Mouse (Mus musculus): ENCODE data around the gene Fbxo48. TPM values are rescaled to one million over a fixed set of nuclear protein-coding genes. Genes with fewer than 3 reads are reported as not detected.

The Fbxo48 gene
- polyA plus RNA-seq, 1 experiment from 2014 or later: 1.4 TPM

DNA sequence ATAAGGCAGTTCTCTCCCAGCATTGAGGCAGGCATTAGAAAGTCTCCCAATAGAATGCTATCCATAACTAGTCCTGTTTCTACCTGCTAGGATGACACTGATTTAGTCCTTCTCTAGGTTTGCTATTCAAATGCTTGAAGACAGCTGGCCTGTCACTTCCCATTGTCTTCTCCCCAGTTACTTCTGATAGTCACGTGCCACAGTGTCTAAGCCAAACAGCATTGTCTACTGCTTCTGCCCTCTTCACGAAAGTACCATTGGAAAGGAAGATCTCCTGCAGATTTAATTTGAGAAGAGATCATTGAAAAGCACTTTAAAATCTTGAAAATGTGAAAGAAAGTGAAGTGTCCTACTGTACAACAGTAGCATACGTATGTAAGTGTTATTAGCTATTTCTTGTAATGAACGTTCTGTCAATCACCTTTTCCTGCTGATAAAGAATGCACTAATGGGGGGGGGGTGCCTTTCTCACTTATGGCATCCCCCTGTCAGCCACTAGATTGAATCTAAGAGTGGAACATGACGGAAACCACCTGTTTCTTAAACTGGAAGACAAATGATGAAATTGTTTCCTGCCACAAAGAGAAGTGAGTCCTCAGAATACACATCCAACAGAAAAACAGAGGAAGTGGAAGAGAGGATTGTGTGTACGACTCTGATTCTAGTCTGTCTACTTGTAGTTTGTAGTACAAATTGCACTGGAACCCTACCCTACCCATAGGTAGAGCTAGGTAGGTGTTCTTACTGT lies 5.1 kb downstream of the Fbxo48 start:
- Histone ChIP-seq H3K9me3 (ENCODE audit: control insufficient read depth, low read length) (no peaks in the 10 kb centered on the region), H3K4me3 (ENCODE audit: low read depth, low read length) (no peak overlapping the region), H3K27ac (replicated peaks; ENCODE audit: low read depth, low read length) (no peak overlapping the region), H3K36me3 (ENCODE audit: control insufficient read depth, insufficient read depth, low read length) (no peaks in the 10 kb centered on the region), H3K4me2 (ENCODE audit: low read depth, low read length) (no peak overlapping the region), H3K4me1 (ENCODE audit: control insufficient read depth, insufficient read depth, low read length) (no peaks in the 10 kb centered on the region), H3K9ac (ENCODE audit: low read depth, low read length) (no peak overlapping the region), H3K27me3 (replicated peaks; ENCODE audit: control insufficient read depth, insufficient read depth, low read length) (no peaks in the 10 kb centered on the region)
- no peak for DNase-seq (ENCODE audit: low spot score)
- WGBS: 89% methylated on average over 6 of the region's 6 CpGs
- no peak for ATAC-seq (ENCODE audit: low read depth)

DNA sequence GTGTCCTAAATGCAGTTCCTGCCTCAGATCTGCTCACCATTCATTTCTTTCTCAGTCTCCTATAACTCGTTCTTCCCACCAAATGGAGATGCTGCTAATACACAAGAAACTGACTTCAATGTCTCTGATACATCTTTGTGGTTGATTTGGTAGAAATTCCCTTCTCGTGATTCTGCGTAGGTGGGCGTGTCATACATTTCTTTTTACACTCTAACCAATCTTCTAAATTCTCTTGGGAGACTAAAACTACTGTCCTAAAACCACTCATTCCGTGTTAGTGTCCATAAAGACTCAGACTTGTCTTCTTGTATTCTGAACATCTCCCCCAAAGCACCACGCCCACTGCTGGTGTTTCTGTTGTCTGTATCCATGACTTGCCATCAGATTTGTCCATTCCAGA lies 5.9 kb downstream of the Fbxo48 start:
- Histone ChIP-seq H3K4me3 (ENCODE audit: low read depth, low read length) (no peak overlapping the region), H3K4me1 (ENCODE audit: control insufficient read depth, insufficient read depth, low read length) (no peaks in the 10 kb centered on the region), H3K9ac (ENCODE audit: low read depth, low read length) (no peak overlapping the region), H3K27ac (replicated peaks; ENCODE audit: low read depth, low read length) (no peak overlapping the region), H3K4me2 (ENCODE audit: low read depth, low read length) (no peak overlapping the region), H3K36me3 (ENCODE audit: control insufficient read depth, insufficient read depth, low read length) (no peaks in the 10 kb centered on the region), H3K27me3 (replicated peaks; ENCODE audit: control insufficient read depth, insufficient read depth, low read length) (no peaks in the 10 kb centered on the region), H3K9me3 (ENCODE audit: control insufficient read depth, low read length) (no peaks in the 10 kb centered on the region)
- no peak for DNase-seq (ENCODE audit: low spot score)
- ATAC-seq (ENCODE audit: low read depth): no peak
- 85% methylated on average over 6 of the region's 6 CpGs for WGBS

DNA sequence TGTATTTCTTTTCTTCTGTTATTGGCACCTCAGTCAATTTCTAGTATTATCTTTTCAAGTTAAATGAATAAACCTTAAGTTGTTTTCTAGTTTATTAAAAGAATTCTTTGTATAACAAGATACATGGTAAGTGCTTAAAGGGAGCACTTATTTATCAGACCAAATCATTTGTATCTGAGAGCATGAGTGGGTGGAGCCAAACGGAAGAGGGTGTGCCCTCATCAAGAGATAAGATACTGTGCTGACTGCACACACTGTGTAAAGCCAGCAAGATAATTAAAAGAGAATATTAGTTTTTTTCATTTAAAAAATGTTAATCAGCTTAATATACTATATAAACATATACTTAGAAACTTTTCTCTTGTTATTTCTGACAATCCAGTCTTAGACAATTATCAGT lies 7.3 kb downstream of the Fbxo48 start:
- WGBS: 91% methylated on average over 1 of the region's 1 CpGs
- no peak for DNase-seq (ENCODE audit: low spot score)

DNA sequence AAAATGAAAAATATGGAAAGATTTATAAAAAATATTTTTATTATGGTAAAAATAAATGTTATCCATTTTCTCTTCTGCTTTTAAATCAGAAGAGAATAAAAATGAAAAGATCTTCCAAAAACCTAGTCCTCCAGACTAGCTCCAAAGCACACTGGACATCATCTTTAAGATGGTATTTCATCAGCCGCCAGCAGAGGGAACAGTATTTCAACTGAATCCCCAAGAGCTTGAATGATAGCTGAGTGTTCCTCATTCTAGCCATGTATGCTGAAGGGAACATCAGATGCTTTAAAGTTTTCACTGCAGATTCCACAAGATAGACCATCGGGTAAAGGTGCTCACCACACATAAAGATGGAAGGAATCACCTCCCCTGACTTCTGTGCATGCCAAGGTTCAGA lies 16.6 kb downstream of the Fbxo48 start:
- Histone ChIP-seq H3K27me3 (replicated peaks; ENCODE audit: control insufficient read depth, insufficient read depth, low read length) (no peaks in the 10 kb centered on the region), H3K36me3 (ENCODE audit: control insufficient read depth, insufficient read depth, low read length) (no peaks in the 10 kb centered on the region), H3K9me3 (ENCODE audit: control insufficient read depth, low read length) (no peaks in the 10 kb centered on the region), H3K4me2 (ENCODE audit: low read depth, low read length) (no peak overlapping the region), H3K27ac (replicated peaks; ENCODE audit: low read depth, low read length) (no peak overlapping the region), H3K4me1 (ENCODE audit: control insufficient read depth, insufficient read depth, low read length) (no peaks in the 10 kb centered on the region), H3K4me3 (ENCODE audit: low read depth, low read length) (no peak overlapping the region), H3K9ac (ENCODE audit: low read depth, low read length) (no peak overlapping the region)
- WGBS: 31% methylated on average over 2 of the region's 2 CpGs
- DNase-seq (ENCODE audit: low spot score): peak; percentile 41
- no peak for ATAC-seq (ENCODE audit: low read depth)

More for the DNA sequence above, 7.3 kb downstream of the Fbxo48 start:
- ATAC-seq (ENCODE audit: low read depth): no peak
- Histone ChIP-seq H3K36me3 (ENCODE audit: control insufficient read depth, insufficient read depth, low read length) (no peaks in the 10 kb centered on the region), H3K27ac (replicated peaks; ENCODE audit: low read depth, low read length) (no peak overlapping the region), H3K4me1 (ENCODE audit: control insufficient read depth, insufficient read depth, low read length) (no peaks in the 10 kb centered on the region), H3K4me3 (ENCODE audit: low read depth, low read length) (no peak overlapping the region), H3K9ac (ENCODE audit: low read depth, low read length) (no peak overlapping the region), H3K27me3 (replicated peaks; ENCODE audit: control insufficient read depth, insufficient read depth, low read length) (no peaks in the 10 kb centered on the region), H3K9me3 (ENCODE audit: control insufficient read depth, low read length) (no peaks in the 10 kb centered on the region), H3K4me2 (ENCODE audit: low read depth, low read length) (no peak overlapping the region)

DNA sequence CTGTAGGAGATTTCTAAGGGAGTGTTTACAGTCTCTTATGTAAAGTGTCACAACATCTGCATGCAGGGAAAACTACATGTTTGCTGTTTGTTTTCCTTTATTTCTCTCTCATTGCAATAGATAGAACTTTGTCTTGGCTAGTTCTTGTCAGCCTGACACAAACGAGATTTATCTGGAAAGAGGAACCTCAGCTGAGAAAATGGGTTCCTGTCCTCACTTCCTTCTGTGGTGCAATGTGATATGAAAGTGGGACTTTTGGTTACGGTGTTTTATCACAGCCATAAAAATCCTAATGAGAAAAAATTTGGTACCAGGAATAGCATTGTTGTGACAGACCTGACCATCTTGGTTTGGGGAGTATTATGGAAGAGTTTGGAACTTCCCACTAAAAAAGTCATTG lies 18.5 kb downstream of the Fbxo48 start:
- DNase-seq (ENCODE audit: low spot score) (no peak), ATAC-seq (ENCODE audit: low read depth) (no peak)
- Histone ChIP-seq H3K4me2 (ENCODE audit: low read depth, low read length) (no peak overlapping the region), H3K9ac (ENCODE audit: low read depth, low read length) (no peak overlapping the region), H3K36me3 (ENCODE audit: control insufficient read depth, insufficient read depth, low read length) (no peaks in the 10 kb centered on the region), H3K27ac (replicated peaks; ENCODE audit: low read depth, low read length) (no peak overlapping the region), H3K4me1 (ENCODE audit: control insufficient read depth, insufficient read depth, low read length) (no peaks in the 10 kb centered on the region), H3K27me3 (replicated peaks; ENCODE audit: control insufficient read depth, insufficient read depth, low read length) (no peaks in the 10 kb centered on the region), H3K4me3 (ENCODE audit: low read depth, low read length) (no peak overlapping the region), H3K9me3 (ENCODE audit: control insufficient read depth, low read length) (no peaks in the 10 kb centered on the region)
- 68% methylated on average over 2 of the region's 2 CpGs for WGBS

DNA sequence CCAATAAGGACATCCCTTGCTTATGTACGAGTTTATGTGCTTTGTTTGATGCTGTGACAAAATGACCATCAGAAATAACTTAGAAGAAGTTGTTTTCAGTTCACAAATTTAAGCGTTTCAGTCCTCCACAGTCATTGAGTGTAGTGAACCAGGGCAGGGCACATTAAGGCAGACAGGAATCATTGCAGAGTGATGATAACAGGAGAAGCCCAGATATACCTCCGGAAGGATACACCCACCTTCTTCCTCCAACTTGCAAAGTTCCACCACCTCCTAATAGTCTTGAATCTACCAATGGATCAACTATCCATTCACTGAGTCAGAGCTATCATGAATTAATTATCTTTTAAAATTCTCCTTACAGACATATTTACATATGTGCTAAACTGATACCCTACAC lies 20.9 kb downstream of the Fbxo48 start:
- ATAC-seq (ENCODE audit: low read depth) (no peak), DNase-seq (ENCODE audit: low spot score) (no peak)
- H3K27ac ChIP-seq (replicated peaks; ENCODE audit: low read depth, low read length): no peak overlapping the region
- 88% methylated on average over 3 of the region's 3 CpGs for WGBS
- no peak overlapping the region for H3K4me3 ChIP-seq (ENCODE audit: low read depth, low read length)
- no peak overlapping the region for H3K4me2 ChIP-seq (ENCODE audit: low read depth, low read length)
- H3K4me1 ChIP-seq (ENCODE audit: control insufficient read depth, insufficient read depth, low read length): no peaks in the 10 kb centered on the region
- no peaks in the 10 kb centered on the region for H3K9me3 ChIP-seq (ENCODE audit: control insufficient read depth, low read length)
- H3K36me3 ChIP-seq (ENCODE audit: control insufficient read depth, insufficient read depth, low read length): no peaks in the 10 kb centered on the region
- H3K27me3 ChIP-seq (replicated peaks; ENCODE audit: control insufficient read depth, insufficient read depth, low read length): no peaks in the 10 kb centered on the region
- H3K9ac ChIP-seq (ENCODE audit: low read depth, low read length): no peak overlapping the region

DNA sequence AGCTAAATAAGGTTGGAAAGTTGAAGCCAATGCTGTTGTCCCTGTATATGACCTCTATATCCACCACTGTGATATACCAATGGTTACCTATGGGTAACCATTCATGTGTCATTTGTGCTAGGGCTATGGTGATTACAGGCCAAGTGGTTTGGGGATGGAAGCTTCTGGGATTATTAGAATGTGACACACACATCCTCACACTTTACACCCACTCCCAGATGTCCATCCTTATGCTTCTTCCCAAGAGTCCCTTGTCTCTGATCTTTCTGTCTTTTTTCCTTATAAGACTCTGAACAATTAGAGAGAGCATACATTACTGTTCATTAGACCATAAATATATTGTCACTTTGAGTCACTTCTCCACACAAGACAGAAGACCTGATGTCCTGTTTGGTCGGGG lies 21.9 kb downstream of the Fbxo48 start:
- H3K36me3 ChIP-seq (ENCODE audit: control insufficient read depth, insufficient read depth, low read length): no peaks in the 10 kb centered on the region
- H3K4me1 ChIP-seq (ENCODE audit: control insufficient read depth, insufficient read depth, low read length): no peaks in the 10 kb centered on the region
- no peaks in the 10 kb centered on the region for H3K9me3 ChIP-seq (ENCODE audit: control insufficient read depth, low read length)
- H3K4me2 ChIP-seq (ENCODE audit: low read depth, low read length): no peak overlapping the region
- ATAC-seq (ENCODE audit: low read depth): no peak
- no peaks in the 10 kb centered on the region for H3K27me3 ChIP-seq (replicated peaks; ENCODE audit: control insufficient read depth, insufficient read depth, low read length)
- DNase-seq (ENCODE audit: low spot score): no peak
- 89% methylated on average over 1 of the region's 1 CpGs for WGBS
- no peak overlapping the region for H3K9ac ChIP-seq (ENCODE audit: low read depth, low read length)
- H3K4me3 ChIP-seq (ENCODE audit: low read depth, low read length): no peak overlapping the region
- H3K27ac ChIP-seq (replicated peaks; ENCODE audit: low read depth, low read length): no peak overlapping the region

DNA sequence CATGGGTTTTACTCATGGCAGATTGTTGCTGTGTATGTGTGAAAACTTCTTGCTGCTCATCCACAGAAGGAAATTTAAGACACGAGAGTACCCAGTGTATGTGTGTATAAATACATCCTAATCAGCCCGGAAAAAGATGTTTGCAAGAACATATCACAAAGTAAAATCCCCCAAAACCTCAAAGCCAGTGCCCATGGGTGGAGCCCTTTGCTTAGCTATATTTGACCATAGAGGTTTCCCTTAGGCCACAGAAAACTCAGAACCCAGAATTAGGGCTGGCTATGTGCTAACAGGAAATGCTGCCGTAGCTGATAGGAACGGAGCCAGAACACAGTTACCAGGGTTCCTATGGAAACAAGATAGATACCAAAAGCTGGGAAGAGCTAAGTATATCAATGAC lies 25.8 kb downstream of the Fbxo48 start:
- Histone ChIP-seq H3K27ac (replicated peaks; ENCODE audit: low read depth, low read length) (no peak overlapping the region), H3K9me3 (ENCODE audit: control insufficient read depth, low read length) (no peaks in the 10 kb centered on the region), H3K4me2 (ENCODE audit: low read depth, low read length) (no peak overlapping the region), H3K27me3 (replicated peaks; ENCODE audit: control insufficient read depth, insufficient read depth, low read length) (no peaks in the 10 kb centered on the region), H3K9ac (ENCODE audit: low read depth, low read length) (no peak overlapping the region), H3K36me3 (ENCODE audit: control insufficient read depth, insufficient read depth, low read length) (no peaks in the 10 kb centered on the region), H3K4me1 (ENCODE audit: control insufficient read depth, insufficient read depth, low read length) (no peaks in the 10 kb centered on the region), H3K4me3 (ENCODE audit: low read depth, low read length) (no peak overlapping the region)
- ATAC-seq (ENCODE audit: low read depth) (no peak), DNase-seq (ENCODE audit: low spot score) (peak; percentile 10)
- 81% methylated on average over 4 of the region's 4 CpGs for WGBS

DNA sequence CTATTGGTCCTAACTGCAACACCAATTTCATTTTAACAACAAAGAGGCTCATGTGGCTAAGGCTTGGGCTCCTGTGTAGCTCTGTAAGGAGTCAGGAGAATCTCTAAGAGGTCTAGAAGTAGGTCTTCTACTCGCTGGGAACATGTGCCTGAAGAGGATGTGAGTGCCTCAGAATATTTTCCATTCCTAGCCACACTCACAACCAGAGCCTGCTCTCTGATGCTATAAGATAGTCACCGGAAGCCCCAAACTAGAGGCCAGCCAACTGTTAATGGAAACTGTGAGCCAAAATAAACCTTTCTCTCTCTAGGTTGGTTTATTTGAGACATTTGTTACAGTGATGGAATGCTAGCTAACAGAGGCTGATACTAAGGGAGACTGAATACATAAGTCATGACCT lies 26.4 kb downstream of the Fbxo48 start:
- Histone ChIP-seq H3K36me3 (ENCODE audit: control insufficient read depth, insufficient read depth, low read length) (no peaks in the 10 kb centered on the region), H3K27ac (replicated peaks; ENCODE audit: low read depth, low read length) (no peak overlapping the region), H3K4me2 (ENCODE audit: low read depth, low read length) (no peak overlapping the region), H3K9me3 (ENCODE audit: control insufficient read depth, low read length) (no peaks in the 10 kb centered on the region), H3K4me1 (ENCODE audit: control insufficient read depth, insufficient read depth, low read length) (no peaks in the 10 kb centered on the region), H3K4me3 (ENCODE audit: low read depth, low read length) (no peak overlapping the region), H3K9ac (ENCODE audit: low read depth, low read length) (no peak overlapping the region), H3K27me3 (replicated peaks; ENCODE audit: control insufficient read depth, insufficient read depth, low read length) (no peaks in the 10 kb centered on the region)
- WGBS: 66% methylated on average over 2 of the region's 2 CpGs
- ATAC-seq (ENCODE audit: low read depth) (no peak), DNase-seq (ENCODE audit: low spot score) (no peak)
